8 mouse cellular contexts compared by ENCODE assay signal in genomic region chr2:80580311-80580961, GRCm38 (mm10). TPM values are rescaled to one million over a fixed set of nuclear protein-coding genes. Genes with fewer than 3 reads are reported as not detected.
DNase-seq lines count a peak whose midpoint lies in the region; ATAC-seq lines count a peak whose summit lies in the region.

No protein-coding gene starts in this region.

- H3K4me1 ChIP-seq in embryonic facial prominence, embryonic 10.5 days: peaks cover 23% of the 10 kb centered on the region
- peaks cover 19% of the 10 kb centered on the region for H3K4me1 ChIP-seq in hindbrain, embryonic 10.5 days (replicated peaks)
- peaks cover 17% of the 10 kb centered on the region for H3K4me1 ChIP-seq in liver, embryonic 12.5 days

- peak; percentile 24 for DNase-seq in ovary, postnatal 10 days (ENCODE audit: low spot score)
- DNase-seq in ovary, postnatal 36 days (ENCODE audit: low spot score): no peak
- DNase-seq in adrenal gland, adult (ENCODE audit: inconsistent age in 2 of 2, low spot score in 1 of 2): peak; percentile 47 to 87
- DNase-seq in embryonic facial prominence, embryonic 10.5 days (ENCODE audit: low spot score): peak; percentile 65
- peak; percentile 57 for DNase-seq in hindbrain, embryonic 10.5 days (ENCODE audit: low spot score)
- DNase-seq in neural tube, embryonic 10.5 days (ENCODE audit: extremely low spot score, low spot score): peak; percentile 63
- no peak for DNase-seq in spleen, postnatal 4 days (ENCODE audit: low spot score in 2 of 2)

- peak overlapping the region; percentile 83 for H3K4me3 ChIP-seq in embryonic facial prominence, embryonic 10.5 days
- H3K4me3 ChIP-seq in hindbrain, embryonic 10.5 days: peak overlapping the region; percentile 95
- peak overlapping the region; percentile 86 for H3K4me3 ChIP-seq in liver, embryonic 12.5 days

- ATAC-seq in liver, embryonic 12.5 days: peak; percentile 78

- WGBS in embryonic facial prominence, embryonic 10.5 days: under 1% methylated on average over 64 of the region's 65 CpGs
- under 1% methylated on average over 65 of the region's 65 CpGs for WGBS in hindbrain, embryonic 10.5 days
- under 1% methylated on average over 51 of the region's 65 CpGs for WGBS in liver, embryonic 12.5 days (ENCODE audit: insufficient replicate concordance)

- no peaks in the 10 kb centered on the region for H3K9me3 ChIP-seq in embryonic facial prominence, embryonic 10.5 days
- H3K9me3 ChIP-seq in hindbrain, embryonic 10.5 days: no peaks in the 10 kb centered on the region
- H3K9me3 ChIP-seq in liver, embryonic 12.5 days (replicated peaks): no peaks in the 10 kb centered on the region

- H3K27me3 ChIP-seq in embryonic facial prominence, embryonic 10.5 days (replicated peaks; ENCODE audit: low read depth, poor library complexity, severe bottlenecking): no peaks in the 10 kb centered on the region
- no peaks in the 10 kb centered on the region for H3K27me3 ChIP-seq in hindbrain, embryonic 10.5 days (ENCODE audit: insufficient read depth, poor library complexity, severe bottlenecking)
- H3K27me3 ChIP-seq in liver, embryonic 12.5 days (replicated peaks): peaks cover 26% of the 10 kb centered on the region; the same call in 1 of the 2 replicates

- H3K36me3 ChIP-seq in embryonic facial prominence, embryonic 10.5 days (replicated peaks): peaks cover 5% of the 10 kb centered on the region; the same call in 1 of the 2 replicates
- no peaks in the 10 kb centered on the region for H3K36me3 ChIP-seq in hindbrain, embryonic 10.5 days
- no peaks in the 10 kb centered on the region for H3K36me3 ChIP-seq in liver, embryonic 12.5 days

- H3K27ac ChIP-seq in embryonic facial prominence, embryonic 10.5 days (replicated peaks): peak overlapping the region; percentile 98
- H3K27ac ChIP-seq in hindbrain, embryonic 10.5 days: peak overlapping the region; percentile 99
- H3K27ac ChIP-seq in liver, embryonic 12.5 days: peak overlapping the region; percentile 95

- H3K4me2 ChIP-seq in liver, embryonic 12.5 days: peak overlapping the region; percentile 92

- H3K9ac ChIP-seq in liver, embryonic 12.5 days: peak overlapping the region; percentile 89

RNA-seq across cellular contexts. Expression of gene Nckap1, which starts 0.7 kb away (rescaled TPM):
- 66.6 and 69.5 TPM in 2 replicates for polyA plus RNA-seq in embryonic facial prominence, embryonic 10.5 days (2016; fragmentation: Nextera tagmentation; extraction: Ambion mirVana)
- 67.0 and 68.3 TPM in 2 replicates for polyA plus RNA-seq in hindbrain, embryonic 10.5 days (2016; fragmentation: Nextera tagmentation; extraction: Ambion mirVana)
- polyA plus RNA-seq in liver, embryonic 12.5 days (2016; fragmentation: Nextera tagmentation; extraction: Ambion mirVana): 29.2 and 30.0 TPM in 2 replicates

RNA-seq across cellular contexts. Expression of gene Dusp19, which starts 36.4 kb away (rescaled TPM):
- 16.0 and 16.8 TPM in 2 replicates for polyA plus RNA-seq in embryonic facial prominence, embryonic 10.5 days (2016; fragmentation: Nextera tagmentation; extraction: Ambion mirVana)
- polyA plus RNA-seq in hindbrain, embryonic 10.5 days (2016; fragmentation: Nextera tagmentation; extraction: Ambion mirVana): 14.3 and 15.2 TPM in 2 replicates
- 8.7 and 9.5 TPM in 2 replicates for polyA plus RNA-seq in liver, embryonic 12.5 days (2016; fragmentation: Nextera tagmentation; extraction: Ambion mirVana)

RNA-seq across cellular contexts. Expression of gene Nup35, which starts 36.6 kb away (rescaled TPM):
- 64.1 and 68.1 TPM in 2 replicates for polyA plus RNA-seq in embryonic facial prominence, embryonic 10.5 days (2016; fragmentation: Nextera tagmentation; extraction: Ambion mirVana)
- polyA plus RNA-seq in hindbrain, embryonic 10.5 days (2016; fragmentation: Nextera tagmentation; extraction: Ambion mirVana): 70.7 and 71.2 TPM in 2 replicates
- 48.8 and 50.9 TPM in 2 replicates for polyA plus RNA-seq in liver, embryonic 12.5 days (2016; fragmentation: Nextera tagmentation; extraction: Ambion mirVana)

Comparison
In these comparisons a context has a peak if more than half of its experiments do, and no peak if none do; other contexts are left out.
1. DNase-seq: peak in ovary, postnatal 10 days (single experiment), adrenal gland, adult (2 of 2), embryonic facial prominence, embryonic 10.5 days (single experiment), hindbrain, embryonic 10.5 days (single experiment) and neural tube, embryonic 10.5 days (single experiment); none in ovary, postnatal 36 days (single experiment) and spleen, postnatal 4 days (0 of 2).
2. Peak in every context shown above with its lines, with median percentiles within 50 percentile points of each other: H3K27ac ChIP-seq and H3K4me3 ChIP-seq.